Mouse (Mus musculus) brain, embryonic 14.5 days (tissue): ENCODE results near the gene Zc3h13. TPM values are rescaled to one million over a fixed set of nuclear protein-coding genes. Genes with fewer than 3 reads are reported as not detected.
A peak's percentile ranks its signal among the peaks of the same experiment; 100 is the strongest.

Source experiments
- DNase-seq: peaks from one replicate; pipeline ENCODE4 v3.0.0-alpha.2; 2011; ENCODE audit warnings: low read depth
- CTCF ChIP-seq: fragments of 200-500 bp; IDR thresholded peaks from 2 replicates; pipeline ENCODE4 v1.5.1; 2012; ENCODE audit warnings: inconsistent platforms, mild to moderate bottlenecking, moderate library complexity, borderline replicate concordance; ENCODE audit not compliant: insufficient read depth, insufficient read length; ENCODE audit errors: extremely low read depth
- POLR2A ChIP-seq: fragments of 200-500 bp; IDR thresholded peaks from 2 replicates; pipeline ENCODE4 v1.6.1; 2012; ENCODE audit warnings: mild to moderate bottlenecking, inconsistent platforms, borderline replicate concordance; ENCODE audit not compliant: poor library complexity, insufficient read depth, insufficient read length, severe bottlenecking; ENCODE audit errors: extremely low read depth
- polyA plus RNA-seq: library from polyadenylated mRNA; depleted of rRNA; stranded (reverse); fragments of >200 nt; gene quantifications from 2 replicates; pipeline ENCODE4 v1.2.3, GENCODE M21; 2012

Gene Zc3h13
- polyA plus RNA-seq, 1 experiment: 32.0 TPM

- TF ChIP-seq POLR2A (no peak), CTCF (no peak)
- DNase-seq: no peak
Measured at GRCm38 (mm10) chr14:75269531-75269930, 14.6 kb upstream of the Zc3h13 start.

- peak; percentile 56 for DNase-seq
- TF ChIP-seq POLR2A: no peak
- no peak for TF ChIP-seq CTCF
Measured at GRCm38 (mm10) chr14:75279716-75280115, 4.5 kb upstream of the Zc3h13 start.

- DNase-seq: peak; percentile 72
- TF ChIP-seq POLR2A (no peak), CTCF (no peak)
Measured at GRCm38 (mm10) chr14:75280406-75280805, 3.8 kb upstream of the Zc3h13 start.

GRCm38 (mm10) chr14:75283609-75284192 lies 472 bp upstream of the Zc3h13 start:
- no peak for DNase-seq
- TF ChIP-seq POLR2A: no peak
- no peak for TF ChIP-seq CTCF

GRCm38 (mm10) chr14:75301081-75301480 lies 16.9 kb downstream of the Zc3h13 start:
- TF ChIP-seq POLR2A: no peak
- no peak for TF ChIP-seq CTCF
- no peak for DNase-seq

GRCm38 (mm10) chr14:75303807-75304206 lies 19.6 kb downstream of the Zc3h13 start:
- no peak for TF ChIP-seq POLR2A
- TF ChIP-seq CTCF: no peak

GRCm38 (mm10) chr14:75307855-75308254 lies 23.7 kb downstream of the Zc3h13 start:
- TF ChIP-seq POLR2A: no peak
- no peak for TF ChIP-seq CTCF
- peak; percentile 65 for DNase-seq

More at GRCm38 (mm10) chr14:75303807-75304206, 19.6 kb downstream of the Zc3h13 start:
- no peak for DNase-seq

GRCm38 (mm10) chr14:75309336-75309992 lies 25.3 kb downstream of the Zc3h13 start:
- DNase-seq: peak; percentile 74
- TF ChIP-seq CTCF (peak; percentile 68), POLR2A (no peak)

- TF ChIP-seq POLR2A (no peak), CTCF (no peak)
- peak; percentile 48 for DNase-seq
Measured at GRCm38 (mm10) chr14:75314484-75314883, 30.3 kb downstream of the Zc3h13 start.

GRCm38 (mm10) chr14:75318736-75319135 lies 34.6 kb downstream of the Zc3h13 start:
- TF ChIP-seq POLR2A (no peak), CTCF (no peak)
- DNase-seq: no peak

GRCm38 (mm10) chr14:75320269-75320668 lies 36.1 kb downstream of the Zc3h13 start:
- DNase-seq: no peak
- TF ChIP-seq POLR2A (no peak), CTCF (no peak)

GRCm38 (mm10) chr14:75323354-75323753 lies 39.2 kb downstream of the Zc3h13 start:
- TF ChIP-seq POLR2A: no peak
- no peak for TF ChIP-seq CTCF
- no peak for DNase-seq
